Mouse (Mus musculus) thymus, adult 18-20 months (tissue): Measurements from ENCODE around the gene Nek10.
"Not testable (repeated sequence)": the region's sequence is repeated elsewhere in the genome, so short reads cannot be mapped to it uniquely, and the experiment has no call there.

ENCODE experiments used
- DNase-seq, 2 experiments: peaks; one replicate each; pipeline ENCODE4 v3.0.0; 2022; ENCODE audit warnings: mixed read lengths in 2 of 2

The Nek10 gene

DNA sequence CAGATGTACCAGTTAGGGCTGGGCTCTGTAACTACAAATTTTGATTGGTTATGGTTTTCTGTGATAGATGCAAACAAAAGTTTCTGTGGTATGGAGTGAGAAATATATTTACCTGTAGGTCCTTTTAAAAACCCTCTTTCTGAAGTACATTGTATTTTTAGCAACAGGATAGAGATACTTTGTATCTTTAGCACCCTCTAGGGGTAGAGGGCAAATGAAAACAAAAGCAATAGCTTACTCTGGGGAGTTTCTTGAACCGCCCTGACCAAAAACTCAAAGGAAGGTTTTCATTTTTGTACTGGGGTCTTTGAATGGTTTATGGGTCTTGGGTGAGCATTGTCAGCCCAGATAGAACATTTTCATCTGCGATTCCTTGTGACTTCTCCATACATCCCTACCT lies 188.4 kb downstream of the Nek10 start:
- no peak for DNase-seq

DNA sequence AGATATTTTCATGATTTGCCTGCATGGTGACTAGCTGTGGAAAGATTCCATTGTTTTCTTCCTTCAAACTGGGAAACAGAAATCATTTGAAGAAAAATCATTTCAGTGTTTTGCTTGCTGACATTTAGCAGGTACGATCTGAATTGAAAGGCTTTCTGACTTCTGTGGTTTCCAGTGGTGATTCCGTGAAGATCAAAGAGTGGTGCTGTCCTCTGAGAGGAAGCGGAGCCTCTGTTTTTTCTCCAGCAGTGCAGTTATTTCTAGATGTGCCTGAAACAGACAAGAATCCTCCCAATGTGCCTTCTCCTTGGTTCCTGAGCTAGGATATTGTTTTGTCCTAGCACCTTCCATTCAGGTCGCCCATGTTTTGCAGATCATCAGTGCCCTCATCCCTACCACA lies 208.2 kb downstream of the Nek10 start:
- no peak for DNase-seq

DNA sequence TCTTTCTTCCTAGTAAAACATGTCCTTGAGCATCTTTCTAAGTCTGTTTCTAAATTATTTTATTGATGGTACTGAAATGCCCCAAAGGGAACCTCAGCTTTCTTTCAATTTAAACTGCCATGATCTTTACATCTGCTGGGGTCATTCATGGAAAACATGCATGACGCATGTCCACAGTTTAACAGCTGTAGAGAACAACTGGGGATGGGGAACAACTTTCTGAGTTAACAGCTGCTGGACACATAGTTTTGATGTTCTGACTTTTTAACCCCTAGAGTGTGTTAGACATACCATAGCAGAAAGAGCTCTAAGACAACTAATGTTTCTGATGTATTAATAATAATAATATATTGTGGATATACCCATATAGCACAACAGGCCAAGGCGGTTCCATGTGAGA lies 211.6 kb downstream of the Nek10 start:
- no peak for DNase-seq

DNA sequence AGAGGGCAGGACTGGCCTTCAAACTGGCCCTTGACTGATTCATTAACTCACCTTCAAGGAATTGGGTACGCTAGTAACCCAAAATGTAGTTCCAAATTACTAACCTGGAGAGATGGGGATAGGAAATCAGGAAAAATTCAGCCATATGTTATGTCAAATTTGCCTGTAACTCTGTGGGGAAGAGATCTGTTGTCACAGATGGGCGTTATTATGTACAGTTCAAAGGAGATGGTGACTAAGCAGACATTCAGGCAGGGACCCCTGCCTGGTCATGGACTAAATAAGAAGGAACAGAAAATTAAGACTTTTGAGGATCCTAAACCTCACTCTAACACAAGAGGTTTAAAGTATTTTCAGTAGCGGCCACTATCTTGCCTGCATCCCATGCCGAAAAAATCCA lies 227.4 kb downstream of the Nek10 start:
- DNase-seq, result not testable (repeated sequence)

DNA sequence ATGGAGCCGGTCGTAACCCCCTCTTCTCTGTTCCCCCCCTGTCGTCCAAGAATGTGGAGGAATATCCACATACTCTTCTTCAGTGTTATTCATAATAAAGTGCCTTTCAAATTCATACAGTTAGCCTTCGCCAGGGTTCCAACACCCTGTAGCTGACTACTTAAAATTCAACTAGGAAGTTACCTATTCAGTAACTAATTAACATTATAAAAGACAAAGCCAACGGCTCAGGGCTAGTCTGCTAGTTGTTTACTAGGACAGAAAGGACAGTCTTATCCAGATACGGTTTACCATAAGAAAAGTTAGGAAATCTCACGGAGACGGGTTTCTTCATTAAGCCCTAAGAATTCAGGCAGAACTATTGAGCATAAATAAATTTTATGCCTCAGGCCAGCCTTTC lies 231.4 kb downstream of the Nek10 start:
- DNase-seq, result not testable (repeated sequence)

DNA sequence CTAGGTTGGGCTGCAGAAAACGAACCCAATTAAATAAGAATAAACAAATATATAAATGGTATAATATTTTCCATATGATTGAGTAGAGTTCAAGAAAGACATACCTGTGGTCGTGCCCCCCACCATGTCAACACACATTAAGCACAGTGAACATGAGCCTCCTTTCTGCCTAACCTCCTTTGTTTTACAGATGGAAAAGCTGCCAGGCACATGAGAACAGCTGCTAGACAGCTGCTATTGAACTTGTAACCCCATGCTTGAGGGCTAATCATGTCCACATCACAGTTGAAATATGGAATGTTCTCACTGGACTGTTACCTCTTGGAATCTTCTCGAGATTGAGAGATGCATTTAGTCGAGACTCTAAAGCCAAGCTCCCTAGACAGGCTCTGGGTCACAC lies 245.0 kb downstream of the Nek10 start:
- no peak for DNase-seq

DNA sequence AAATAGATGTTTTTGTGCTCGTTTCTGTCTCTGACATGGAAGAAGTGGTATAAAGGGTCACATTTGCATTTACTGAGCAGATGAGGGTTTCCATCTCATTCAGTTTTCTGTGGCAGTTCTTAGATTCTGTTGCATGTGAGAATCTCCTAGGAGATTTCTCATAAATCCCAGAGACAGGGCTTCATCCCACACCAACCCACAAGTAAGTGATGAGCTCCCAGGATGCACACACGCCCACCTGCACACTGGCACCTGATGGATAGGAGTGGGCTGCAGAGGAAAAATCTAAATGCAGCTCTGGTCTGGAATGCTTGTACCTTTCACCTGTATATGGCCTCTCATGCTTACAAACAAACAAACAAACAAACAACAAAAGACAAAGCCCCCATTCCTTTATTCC lies 258.3 kb downstream of the Nek10 start:
- no peak for DNase-seq
